Mouse (Mus musculus): ENCODE results near the gene Mindy2.

DNA sequence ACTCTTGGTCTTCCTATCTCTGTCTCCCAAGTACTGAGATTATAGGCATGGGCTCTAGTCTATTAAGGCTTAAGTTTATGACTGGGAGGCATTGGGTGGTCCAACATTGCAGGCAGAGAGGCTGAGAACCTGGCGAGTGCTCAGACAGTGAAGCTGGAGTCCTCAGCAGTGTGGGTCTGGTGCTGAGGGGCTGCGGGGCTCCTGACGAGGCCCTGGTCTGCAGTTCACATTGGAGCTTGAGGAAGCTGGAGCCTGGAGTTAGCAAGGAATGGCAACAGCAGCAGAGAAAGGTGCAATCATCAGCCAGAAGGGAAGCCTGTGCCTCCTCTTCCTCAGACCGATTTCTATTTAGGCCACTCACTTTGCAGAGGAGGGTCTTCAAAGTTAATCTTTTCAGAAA lies 7.9 kb upstream of the Mindy2 start:
- no peak for TF ChIP-seq CTCF (IDR thresholded peaks at IDR 0.05)
- TF ChIP-seq POLR2A (IDR thresholded peaks at IDR 0.05; ENCODE audit: insufficient read depth, low read depth, low read length), result no peak
- TF ChIP-seq EP300 (IDR thresholded peaks at IDR 0.05; ENCODE audit: insufficient read depth, low read depth, low read length), result no peak
